Mouse (Mus musculus) bone marrow, adult 2 months (tissue): Measurements from ENCODE around the gene Clcnka. TPM values are rescaled to one million over a fixed set of nuclear protein-coding genes. Genes with fewer than 3 reads are reported as not detected.
A peak's percentile ranks its signal among the peaks of the same experiment; 100 is the strongest.

Experiments used
- H3K27ac ChIP-seq: fragments of 200-500 bp; 2 replicates; pipeline ENCODE4 v1.5.1; 2012; ENCODE audit warnings: low read depth, mild to moderate bottlenecking, control low read depth, inconsistent platforms, low read length; ENCODE audit not compliant: control insufficient read depth, poor library complexity, insufficient read depth
- H3K4me1 ChIP-seq: fragments of 200-500 bp; 2 replicates; pipeline ENCODE4 v1.6.1; 2011; ENCODE audit warnings: low read length; ENCODE audit not compliant: control insufficient read depth, insufficient read depth
- H3K4me3 ChIP-seq: fragments of 200-500 bp; replicated peaks from 2 replicates; pipeline ENCODE3; 2011; ENCODE audit warnings: mild to moderate bottlenecking, low read depth, low read length, control low read depth; ENCODE audit not compliant: control insufficient read depth
- CTCF ChIP-seq: fragments of 200-500 bp; IDR thresholded peaks from 2 replicates; pipeline ENCODE4 v1.5.1; 2011; ENCODE audit warnings: low read length, control low read depth; ENCODE audit not compliant: control insufficient read depth, insufficient read depth
- POLR2A ChIP-seq: fragments of 200-500 bp; IDR thresholded peaks from 2 replicates; pipeline ENCODE4 v1.6.1; 2011; ENCODE audit warnings: low read depth, mild to moderate bottlenecking, control low read depth, low read length, borderline replicate concordance; ENCODE audit not compliant: control insufficient read depth
- WGBS: fragments of 180-500 bp; shearing (Covaris S2); methylation state at CpG from one replicate; pipeline ENCODE4 v1.1.7; 2018; 5-methylcytosine and 5-hydroxymethylcytosine counted together
- polyA plus RNA-seq: library from polyadenylated mRNA; stranded (reverse); fragments of >200 nt; gene quantifications from 2 replicates; pipeline ENCODE4 v1.2.4, GENCODE M21; 2011; ENCODE audit warnings: low replicate concordance; ENCODE audit not compliant: missing spikeins, insufficient read depth, insufficient read length

The Clcnka gene
- polyA plus RNA-seq, 1 experiment: not detected

DNA sequence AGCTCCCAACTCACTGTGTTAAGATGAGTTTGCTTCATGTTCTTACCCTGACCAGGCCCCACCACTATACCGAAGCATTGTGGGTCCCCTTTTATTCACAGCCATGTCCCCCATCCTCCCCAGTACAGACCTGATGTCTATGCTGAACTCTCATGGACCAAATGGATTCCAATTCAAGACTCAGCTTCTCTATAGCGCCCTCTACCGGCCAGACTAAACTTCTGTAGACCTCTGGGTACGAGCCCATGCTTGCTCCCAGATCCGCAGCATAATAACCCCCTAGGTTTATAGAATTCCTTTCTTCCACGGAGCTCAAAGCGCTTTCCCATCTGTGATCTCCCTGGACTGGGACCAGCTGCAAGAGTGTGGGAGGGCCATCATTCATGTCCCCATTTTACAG, 37.7 kb downstream of the Clcnka start:
- 30% methylated on average over 7 of the region's 7 CpGs for WGBS
- Histone ChIP-seq H3K4me1 (no peaks in the 10 kb centered on the region), H3K4me3 (no peak overlapping the region), H3K27ac (no peak overlapping the region)
- TF ChIP-seq POLR2A (no peak), CTCF (peak; percentile 45)

DNA sequence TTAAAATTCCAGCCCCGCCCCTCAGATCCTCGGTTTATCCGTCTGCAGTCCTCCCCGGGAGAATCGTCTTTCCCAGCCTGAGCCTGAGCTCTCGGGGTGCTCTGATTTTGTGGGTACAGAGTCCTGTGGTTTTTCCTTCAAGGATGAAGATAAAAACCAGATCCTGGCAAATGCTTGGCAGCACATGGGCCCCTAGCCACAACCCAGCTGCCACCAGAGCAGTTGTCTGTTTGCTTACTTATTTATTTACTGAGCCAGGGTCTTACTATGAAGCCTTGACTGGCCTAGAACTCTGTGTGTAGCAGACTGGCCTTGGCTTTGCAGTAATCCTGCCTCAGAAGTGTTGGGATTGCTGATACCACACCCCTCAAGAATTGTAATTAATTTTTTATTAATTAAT, 39.3 kb downstream of the Clcnka start:
- H3K27ac ChIP-seq: no peak overlapping the region
- TF ChIP-seq CTCF: no peak
- WGBS: 82% methylated on average over 6 of the region's 6 CpGs
- H3K4me1 ChIP-seq: no peaks in the 10 kb centered on the region
- H3K4me3 ChIP-seq: no peak overlapping the region

GRCm38 (mm10) chr4:141357811-141358210, 40.7 kb downstream of the Clcnka start:
- H3K27ac ChIP-seq: no peak overlapping the region
- no peak overlapping the region for H3K4me3 ChIP-seq
- H3K4me1 ChIP-seq: no peaks in the 10 kb centered on the region
- TF ChIP-seq POLR2A (no peak), CTCF (no peak)

- Histone ChIP-seq H3K27ac (no peak overlapping the region), H3K4me1 (no peaks in the 10 kb centered on the region), H3K4me3 (no peak overlapping the region)
- TF ChIP-seq POLR2A: no peak
- no peak for TF ChIP-seq CTCF
- WGBS: 57% methylated on average over 8 of the region's 8 CpGs
These were observed 44.7 kb downstream of the Clcnka start for GRCm38 (mm10) chr4:141353868-141354267.

GRCm38 (mm10) chr4:141352986-141353385, 45.5 kb downstream of the Clcnka start:
- Histone ChIP-seq H3K27ac (no peak overlapping the region), H3K4me1 (no peaks in the 10 kb centered on the region), H3K4me3 (no peak overlapping the region)
- no peak for TF ChIP-seq POLR2A
- 66% methylated on average over 5 of the region's 5 CpGs for WGBS

DNA sequence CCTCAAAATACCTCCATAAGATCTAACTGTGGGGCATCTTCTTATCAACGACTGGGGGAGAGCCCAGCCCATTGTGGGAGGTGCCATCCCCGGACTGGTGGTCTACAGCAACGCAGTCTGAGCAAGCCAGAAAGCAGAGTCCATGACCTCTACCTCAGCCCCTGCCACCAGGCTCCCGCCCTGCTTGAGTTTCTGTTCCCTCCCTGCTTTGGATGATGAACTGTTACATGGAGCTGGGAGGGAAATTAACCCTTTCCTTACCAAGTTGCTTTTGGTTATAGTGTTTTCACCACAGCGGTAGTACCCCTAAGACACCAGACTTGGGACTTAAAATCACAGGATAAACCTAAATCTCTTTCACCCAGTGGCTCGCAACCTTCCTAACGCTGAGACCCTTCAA, 46.6 kb downstream of the Clcnka start:
- Histone ChIP-seq H3K4me3 (no peak overlapping the region), H3K27ac (no peak overlapping the region), H3K4me1 (no peaks in the 10 kb centered on the region)
- 67% methylated on average over 7 of the region's 7 CpGs for WGBS
- TF ChIP-seq CTCF (no peak), POLR2A (no peak)

DNA sequence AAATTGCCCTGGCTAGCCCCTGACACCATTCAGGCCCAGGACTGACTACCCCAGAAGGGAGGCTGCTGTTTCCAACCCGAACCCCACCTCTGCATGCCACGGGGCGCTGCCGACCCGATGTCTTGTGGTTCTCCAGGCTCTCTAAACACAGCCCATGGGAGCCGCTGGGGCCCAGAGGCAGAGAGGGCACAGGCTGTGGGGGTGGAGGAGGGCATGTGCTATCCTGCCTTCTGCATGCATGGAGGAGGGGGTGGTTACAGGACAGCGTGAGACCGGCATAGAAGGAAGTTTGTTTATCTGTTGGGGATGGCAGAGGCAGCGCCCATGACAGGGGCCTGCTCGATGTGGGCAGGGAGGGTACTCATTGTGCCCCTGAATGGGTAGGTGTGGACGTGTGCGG, 48.5 kb downstream of the Clcnka start:
- Histone ChIP-seq H3K27ac (no peak overlapping the region), H3K4me3 (no peak overlapping the region), H3K4me1 (no peaks in the 10 kb centered on the region)
- no peak for TF ChIP-seq POLR2A
- no peak for TF ChIP-seq CTCF
- whole genome bisulfite sequencing: 75% methylated on average over 12 of the region's 12 CpGs

- no peak overlapping the region for H3K4me3 ChIP-seq
- no peak overlapping the region for H3K27ac ChIP-seq
- no peaks in the 10 kb centered on the region for H3K4me1 ChIP-seq
- 76% methylated on average over 11 of the region's 11 CpGs for WGBS
- TF ChIP-seq POLR2A (no peak), CTCF (no peak)
These were observed 49.9 kb downstream of the Clcnka start for GRCm38 (mm10) chr4:141348616-141349015.

DNA sequence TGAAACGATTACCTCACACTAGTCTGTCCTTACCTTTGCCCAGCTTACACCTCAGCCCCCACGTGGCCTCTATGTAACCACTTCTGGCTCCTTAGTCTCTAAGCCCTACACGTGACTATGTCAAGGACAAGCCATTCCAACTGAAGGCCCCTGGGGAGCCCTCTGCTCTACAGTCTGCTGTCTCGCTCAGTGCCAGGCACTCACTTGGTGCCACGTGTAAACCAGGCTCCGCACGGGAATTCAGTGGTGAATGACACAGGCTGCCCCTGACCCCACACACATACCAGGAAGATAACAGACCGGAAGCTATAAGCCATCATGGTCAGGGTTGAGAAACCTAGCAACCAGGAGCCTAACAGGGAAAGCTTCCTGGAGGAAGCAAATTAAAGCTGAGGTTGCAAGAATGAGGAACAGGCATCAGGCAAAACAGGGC, 51.1 kb downstream of the Clcnka start:
- 41% methylated on average over 8 of the region's 8 CpGs for WGBS

More for the DNA sequence above, 51.1 kb downstream of the Clcnka start:
- TF ChIP-seq CTCF: no peak
- no peak for TF ChIP-seq POLR2A
- Histone ChIP-seq H3K27ac (no peak overlapping the region), H3K4me3 (no peak overlapping the region), H3K4me1 (no peaks in the 10 kb centered on the region)
